Comparison of ENCODE assay signal across 8 mouse cellular contexts in genomic region chr15:97963989-97964835, GRCm38 (mm10). TPM values are rescaled to one million over a fixed set of nuclear protein-coding genes. Genes with fewer than 3 reads are reported as not detected.
DNase-seq lines count a peak whose midpoint lies in the region; ATAC-seq and TF ChIP-seq lines count a peak whose summit lies in the region.

Gene Tmem106c (plus strand): TSS chr15:97964200.

- H3K9ac ChIP-seq in forebrain, embryonic 15.5 days (replicated peaks): peak within 1 kb of the TSS; percentile 85

- no peaks in the 10 kb centered on the region for H3K36me3 ChIP-seq in forebrain, embryonic 15.5 days

- H3K27me3 ChIP-seq in forebrain, embryonic 15.5 days: no peaks in the 10 kb centered on the region

- peak within 1 kb of the TSS; percentile 83 for H3K4me3 ChIP-seq in forebrain, embryonic 15.5 days
- peak within 1 kb of the TSS; percentile 90 for H3K4me3 ChIP-seq in lung, adult 2 months (replicated peaks; ENCODE audit: extremely low read depth, low read depth, low read length)

- intact Hi-C loops in heart, postnatal 25 days (cut with DNase I): loop anchor here (10.0 kb wide), 1 partner anchor 211 kb away; no protein-coding TSS in a partner anchor

- peak; percentile 93 for DNase-seq in ES-CJ7 (ENCODE audit: low read depth, low spot score)
- DNase-seq in cerebellum, adult 11 months: peak; percentile 91
- DNase-seq in heart, postnatal 25 days (ENCODE audit: low spot score): peak; percentile 79
- peak; percentile 92 to 93 for DNase-seq in layer of hippocampus, adult 18-20 months (ENCODE audit: low spot score in 2 of 2)
- DNase-seq in lung, adult 2 months: peak; percentile 88
- DNase-seq in thymus, adult 18-20 months: peak; percentile 90 to 92

- peak; percentile 54; the same call in 1 of the 2 replicates for TF ChIP-seq POLR2A in lung, adult 2 months (IDR thresholded peaks at IDR 0.05; ENCODE audit: borderline replicate concordance, extremely low read depth, low read depth, low read length)

- H3K4me1 ChIP-seq in forebrain, embryonic 15.5 days: peaks cover 12% of the 10 kb centered on the region
- H3K4me1 ChIP-seq in lung, adult 2 months (ENCODE audit: control insufficient read depth, insufficient read depth, low read length): no peaks in the 10 kb centered on the region

- WGBS in forebrain, embryonic 15.5 days: under 1% methylated on average over 67 of the region's 67 CpGs
- WGBS in lung, adult 2 months: under 1% methylated on average over 67 of the region's 67 CpGs

- H3K27ac ChIP-seq in forebrain, embryonic 15.5 days (replicated peaks): peak within 1 kb of the TSS; percentile 87

- TF ChIP-seq CTCF in lung, adult 2 months (IDR thresholded peaks at IDR 0.05; ENCODE audit: insufficient read depth, low read length): peak; percentile 80

- H3K4me2 ChIP-seq in forebrain, embryonic 15.5 days (replicated peaks): peak within 1 kb of the TSS; percentile 85

- no peaks in the 10 kb centered on the region for H3K9me3 ChIP-seq in forebrain, embryonic 15.5 days

- ATAC-seq in forebrain, embryonic 15.5 days (replicated peaks): peak; percentile 94
- ATAC-seq in neutrophil, adult 5-6 weeks (ENCODE audit: extremely low read depth, insufficient number of reproducible peaks, low FRiP score, poor library complexity, severe bottlenecking): peak; percentile 91

RNA-seq across cellular contexts. Expression of gene Tmem106c, which starts in this region (rescaled TPM):
- polyA plus RNA-seq in forebrain, embryonic 15.5 days (2015; fragmentation: Nextera tagmentation; extraction: Ambion mirVana): 60.8 and 66.2 TPM in 2 replicates
- total RNA-seq in heart, postnatal 25 days (2021): 10 to 100 TPM; 10.9 to 15.3 TPM
- total RNA-seq in layer of hippocampus, adult 18-20 months (2021): 10 to 100 TPM; 33.0 to 36.5 TPM
- 25.8 and 34.2 TPM in 2 replicates for polyA plus RNA-seq in lung, adult 2 months (2012; rRNA removed)
- total RNA-seq in neutrophil, adult 5-6 weeks (2017): 11.8 and 12.2 TPM in 2 replicates

Comparison
In these comparisons a context has a peak if more than half of its experiments do, and no peak if none do; other contexts are left out.
1. Peak in every context shown above with its lines: DNase-seq, ATAC-seq, H3K4me3 ChIP-seq and H3K27ac ChIP-seq.